Mouse (Mus musculus) urinary bladder, postnatal 36 days (tissue): ENCODE results near the gene Nbl1.

Source experiments
- DNase-seq, 2 experiments: peaks; one replicate each; pipeline ENCODE4 v3.0.0; 2022; ENCODE audit warnings: low spot score in 2 of 2, mixed read lengths in 1 of 2

Gene Nbl1

GRCm38 (mm10) chr4:139092356-139093195, at the start of gene Nbl1:
Nbl1 (minus strand) TSS chr4:139092993.
- peak; percentile 51 to 66 for DNase-seq

DNA sequence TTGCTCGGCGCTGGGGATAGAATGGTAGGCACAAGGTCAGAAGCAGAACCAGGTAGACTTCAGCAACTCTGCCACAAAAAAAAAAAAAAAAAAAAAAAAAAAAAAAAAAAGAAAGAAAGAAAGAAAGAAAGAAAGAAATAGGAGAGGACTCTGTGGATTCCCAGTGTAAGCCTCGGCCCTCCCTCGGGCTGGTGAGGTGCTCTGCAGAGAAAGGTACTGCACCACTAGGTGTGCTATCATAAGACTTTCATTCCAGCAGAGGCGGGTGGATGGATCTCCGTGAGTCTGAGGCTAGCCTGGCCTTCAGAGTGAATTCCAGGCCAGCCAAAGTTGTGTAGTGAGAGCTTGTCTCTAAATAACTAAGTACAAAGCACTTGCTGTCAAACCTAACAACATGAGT, 49.0 kb upstream of the Nbl1 start:
- DNase-seq, result no peak

DNA sequence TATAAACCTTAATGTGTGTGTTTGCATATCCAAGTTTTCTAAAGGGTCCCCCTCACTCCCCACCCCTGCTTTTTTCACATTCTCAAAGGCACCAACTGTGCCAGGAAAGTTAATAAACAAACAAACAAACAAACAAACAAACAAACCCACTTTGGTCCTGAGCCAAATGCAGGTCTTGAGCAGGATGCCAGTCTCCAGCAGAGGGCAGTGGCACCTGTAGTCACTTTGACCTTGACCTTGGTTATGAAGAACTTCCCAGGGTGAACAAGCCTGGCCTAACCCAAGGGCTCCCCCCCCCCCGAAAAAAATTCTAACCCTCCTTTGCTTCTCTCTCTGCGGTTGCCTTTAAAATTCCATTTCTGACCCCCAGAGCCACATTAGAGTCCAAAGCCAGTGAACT, 47.5 kb upstream of the Nbl1 start:
- DNase-seq, result no peak

DNA sequence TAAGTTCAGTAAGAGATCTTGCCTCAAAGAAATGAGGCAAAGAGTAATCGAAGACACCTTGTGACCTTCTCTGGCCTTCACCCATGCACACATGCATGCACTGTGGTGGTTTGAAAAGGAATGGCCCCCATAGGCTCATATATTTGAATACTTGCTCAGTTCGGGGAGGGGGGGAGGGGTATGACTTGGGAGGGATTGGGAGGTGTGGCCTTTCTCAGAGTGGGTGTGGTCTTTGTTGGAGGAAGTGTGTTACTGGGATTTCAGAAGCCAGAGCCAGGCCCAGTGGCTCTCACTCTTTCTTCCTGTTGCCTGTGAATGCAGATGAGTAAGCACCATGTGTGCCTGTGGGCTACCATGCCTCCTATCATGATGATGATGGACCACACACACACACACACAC, 43.2 kb upstream of the Nbl1 start:
- DNase-seq, result no peak

- DNase-seq, result no peak
Measured at GRCm38 (mm10) chr4:139133109-139133508, 40.3 kb upstream of the Nbl1 start.

DNA sequence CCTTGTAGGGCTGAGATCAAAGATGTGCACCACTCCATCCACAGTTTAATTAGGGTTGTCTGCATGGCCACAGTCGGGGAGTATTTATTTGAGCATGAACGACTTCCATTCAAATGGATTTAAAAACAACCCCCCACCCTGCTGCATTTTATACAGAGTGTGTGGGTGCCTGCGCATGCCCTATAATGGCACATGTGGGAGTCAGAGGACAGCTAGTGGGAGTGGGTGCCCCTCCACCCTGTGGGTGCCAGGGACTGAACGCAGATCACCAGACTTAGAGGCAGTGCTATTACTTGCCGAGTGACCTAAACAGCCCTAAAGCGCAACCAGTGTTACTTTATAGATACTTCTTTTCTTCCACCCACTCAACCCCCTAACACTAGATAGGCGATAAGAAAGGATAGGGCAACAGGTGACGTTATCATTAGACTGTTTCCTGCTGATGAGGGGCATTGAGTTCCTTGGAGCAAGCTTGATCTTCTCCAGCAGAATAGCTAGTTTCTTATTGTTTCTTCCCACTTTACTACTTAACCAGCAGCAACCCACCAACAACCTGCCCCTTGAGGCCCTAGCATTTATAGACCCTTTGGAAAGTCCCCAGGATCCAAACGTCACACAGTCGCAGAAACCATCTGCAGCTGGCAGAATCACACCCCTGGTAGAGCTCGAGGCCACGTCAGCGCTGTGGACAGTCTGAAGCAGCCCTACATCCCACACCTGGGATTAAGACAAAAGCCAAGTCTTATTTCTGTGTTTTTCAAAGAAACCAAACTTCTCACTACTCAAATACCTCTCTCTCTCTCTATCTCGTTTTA, 39.3 kb upstream of the Nbl1 start:
- DNase-seq, result no peak

GRCm38 (mm10) chr4:139130701-139131549, 38.1 kb upstream of the Nbl1 start, which contains the start of gene Minos1:
Minos1 (minus strand) TSS chr4:139131113.
- peak; percentile 94 to 97 for DNase-seq

- peak in 1 of 2 experiments; percentile 29 for DNase-seq
Measured at GRCm38 (mm10) chr4:139129806-139130700, 37.3 kb upstream of the Nbl1 start.

DNA sequence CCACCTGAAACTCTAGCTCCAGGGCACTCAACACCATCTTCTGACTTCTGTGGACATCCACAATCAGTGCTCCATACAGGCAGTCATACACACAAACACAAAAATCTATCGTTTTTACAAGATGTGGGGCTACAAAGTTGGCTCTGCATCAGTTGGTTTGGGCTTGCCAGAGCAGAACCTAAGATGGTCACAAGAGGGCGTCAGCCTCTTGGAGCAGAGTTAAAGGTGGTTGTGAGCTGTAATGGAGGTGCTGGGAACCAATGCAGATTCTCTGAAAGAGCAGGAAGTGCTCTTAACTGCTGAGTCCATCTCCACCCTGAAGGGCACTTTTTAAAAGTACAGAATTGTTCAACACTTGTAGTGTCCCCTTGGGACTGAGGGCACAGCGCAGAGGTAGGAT, 33.7 kb upstream of the Nbl1 start:
- DNase-seq, result no peak

DNA sequence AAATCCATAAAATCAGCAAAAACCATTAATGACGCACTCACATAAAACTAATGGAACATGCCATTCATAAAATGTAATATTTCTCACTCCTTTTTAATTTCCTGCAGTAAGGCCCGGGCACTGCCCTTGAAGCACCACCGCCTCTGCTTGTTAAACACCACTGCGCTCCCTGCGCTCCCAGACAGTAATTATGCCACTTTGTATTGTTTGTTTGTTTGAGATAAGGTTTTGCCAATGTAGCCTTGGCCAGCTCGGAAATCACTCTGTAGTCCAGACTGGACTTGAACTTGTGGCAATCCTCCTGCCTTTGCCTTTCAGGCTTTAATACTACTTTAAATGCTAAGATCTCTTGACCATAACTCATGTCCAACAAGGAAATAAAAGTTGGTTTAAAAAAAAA, 32.1 kb upstream of the Nbl1 start:
- DNase-seq, result no peak

- no peak for DNase-seq
Measured at GRCm38 (mm10) chr4:139122557-139122956, 29.8 kb upstream of the Nbl1 start.

- no peak for DNase-seq
Measured at GRCm38 (mm10) chr4:139120998-139121397, 28.2 kb upstream of the Nbl1 start.

DNA sequence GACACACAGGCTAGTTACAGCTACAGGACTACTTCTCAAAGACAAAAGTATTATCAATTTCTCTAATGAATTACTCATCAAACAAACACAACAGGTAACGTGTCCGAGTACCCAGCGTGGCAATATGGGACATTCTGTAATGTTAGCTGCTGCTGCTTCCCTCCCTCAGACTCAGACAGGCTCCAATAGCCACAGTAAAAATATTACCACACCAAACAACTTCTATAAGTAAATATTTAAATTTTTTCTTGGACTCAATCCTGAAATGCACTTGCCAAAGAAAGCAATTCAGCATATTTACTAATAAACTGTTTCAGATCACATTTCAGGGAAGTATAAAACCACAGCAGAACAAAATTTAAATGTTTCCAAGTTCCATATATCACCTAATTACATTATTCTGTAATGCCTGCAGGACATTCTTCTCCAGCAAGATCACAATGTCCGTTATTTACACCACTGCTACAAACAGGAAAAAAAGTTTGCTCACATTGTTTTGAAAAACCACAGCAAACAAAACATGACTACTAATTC, 27.6 kb upstream of the Nbl1 start:
- no peak for DNase-seq

DNA sequence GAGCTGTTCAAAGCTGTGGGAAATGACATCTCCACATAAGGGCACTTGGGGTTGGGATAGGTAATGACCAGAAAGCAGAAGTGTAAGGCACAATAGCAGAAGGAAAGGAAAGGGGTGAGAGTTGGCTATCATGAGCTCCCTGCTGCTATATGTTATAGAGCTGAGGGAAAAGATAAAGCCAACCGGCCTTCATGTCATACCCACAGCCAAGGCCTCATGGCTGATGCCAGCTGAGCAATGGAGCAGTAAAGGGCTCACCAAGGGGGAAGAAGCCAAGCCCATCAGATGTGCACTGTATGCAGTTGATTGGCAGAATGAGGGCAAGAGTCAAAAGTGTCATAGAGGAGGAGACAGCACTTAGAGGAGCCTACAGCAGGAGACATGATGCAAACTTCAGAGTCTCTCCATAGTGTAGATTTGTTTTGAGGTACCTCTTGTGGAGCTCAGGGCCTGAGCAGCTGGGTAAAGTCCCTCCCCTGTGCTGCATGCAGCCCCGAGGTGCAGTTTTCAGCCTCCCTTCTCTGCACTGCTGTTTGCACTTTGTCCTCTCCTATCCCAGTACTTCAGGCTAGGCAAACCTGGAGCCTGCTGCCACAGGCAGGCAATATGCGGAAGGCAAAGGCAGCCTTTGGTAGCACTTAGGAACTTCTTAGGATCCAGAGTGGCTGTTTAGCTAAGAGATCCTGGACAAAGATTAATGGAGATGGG, 23.7 kb upstream of the Nbl1 start:
- no peak for DNase-seq

DNA sequence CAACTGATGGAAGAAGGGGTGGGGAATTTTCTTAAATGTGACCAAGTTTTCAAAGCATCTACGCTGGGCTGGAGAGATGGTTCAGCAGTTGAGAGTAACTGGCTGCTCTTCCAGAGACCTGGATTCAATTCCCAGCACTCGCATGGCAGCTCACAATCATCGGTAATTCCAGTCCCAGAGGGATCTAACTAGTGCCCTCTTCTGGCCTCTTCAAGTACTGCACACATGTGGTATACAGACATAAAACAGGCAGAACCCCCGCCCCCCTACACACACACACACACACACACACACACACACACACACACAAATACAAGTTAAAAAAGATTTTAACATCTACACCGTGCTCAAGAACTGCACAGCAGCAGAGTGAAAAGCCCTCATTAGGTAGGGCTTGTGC, 22.9 kb upstream of the Nbl1 start:
- no peak for DNase-seq

DNA sequence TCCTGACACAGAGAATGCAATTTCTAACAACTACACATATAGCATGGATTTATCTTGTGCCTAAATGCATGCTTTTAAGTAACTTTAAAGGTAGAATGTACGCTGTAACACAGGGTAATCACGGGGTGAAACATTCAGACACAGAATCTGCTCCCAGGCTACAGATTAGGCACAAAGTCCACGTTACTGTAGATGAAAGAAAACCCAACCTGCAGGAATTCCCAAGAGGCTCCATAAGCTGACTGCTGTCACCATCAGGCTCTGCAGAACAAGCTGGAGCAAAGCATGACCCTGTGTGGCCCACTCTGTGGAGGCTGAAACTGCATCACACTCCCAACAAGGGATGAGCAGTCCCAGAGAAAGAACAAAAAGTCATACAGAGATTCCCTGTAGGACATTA, 19.7 kb upstream of the Nbl1 start:
- DNase-seq, result no peak

- no peak for DNase-seq
Measured at GRCm38 (mm10) chr4:139111421-139111820, 18.6 kb upstream of the Nbl1 start.

DNA sequence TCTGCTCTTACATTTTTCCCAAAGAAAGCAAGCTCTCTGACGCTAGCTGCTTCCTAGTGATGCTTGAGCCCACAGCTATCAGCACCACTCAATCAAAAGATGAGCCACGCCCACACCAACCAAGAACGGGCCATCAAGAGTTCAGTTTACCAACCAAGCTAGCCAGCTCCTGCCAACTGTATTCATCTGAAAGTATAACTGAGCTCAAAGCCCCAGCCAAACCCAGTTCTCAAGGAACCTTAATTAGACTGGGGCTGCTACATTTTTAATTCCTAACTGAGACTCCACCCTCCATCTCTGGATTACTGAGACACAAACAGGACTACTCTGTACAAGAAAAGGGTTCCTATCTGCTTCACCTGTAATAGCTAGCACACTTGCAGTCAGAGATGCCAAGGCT, 18.1 kb upstream of the Nbl1 start:
- no peak for DNase-seq

DNA sequence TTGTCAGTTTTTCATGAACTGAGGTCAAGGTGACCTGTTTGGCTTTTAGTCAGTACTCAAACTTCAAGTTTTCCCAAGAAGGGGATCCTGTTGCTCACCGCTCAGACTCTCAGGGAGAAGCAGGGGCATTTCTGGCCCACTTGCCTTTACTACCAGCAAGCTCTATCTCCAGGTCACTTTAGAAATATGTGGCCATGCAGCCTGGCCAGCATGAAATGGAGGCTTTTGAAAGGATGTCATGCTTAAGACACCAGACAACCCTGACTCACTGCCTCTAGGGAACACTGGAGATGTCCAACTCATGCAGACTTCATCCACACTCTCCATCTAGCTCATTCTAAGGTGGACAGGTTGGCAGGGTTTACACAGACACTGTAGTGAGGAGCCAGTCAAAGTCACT, 12.7 kb upstream of the Nbl1 start:
- no peak for DNase-seq

DNA sequence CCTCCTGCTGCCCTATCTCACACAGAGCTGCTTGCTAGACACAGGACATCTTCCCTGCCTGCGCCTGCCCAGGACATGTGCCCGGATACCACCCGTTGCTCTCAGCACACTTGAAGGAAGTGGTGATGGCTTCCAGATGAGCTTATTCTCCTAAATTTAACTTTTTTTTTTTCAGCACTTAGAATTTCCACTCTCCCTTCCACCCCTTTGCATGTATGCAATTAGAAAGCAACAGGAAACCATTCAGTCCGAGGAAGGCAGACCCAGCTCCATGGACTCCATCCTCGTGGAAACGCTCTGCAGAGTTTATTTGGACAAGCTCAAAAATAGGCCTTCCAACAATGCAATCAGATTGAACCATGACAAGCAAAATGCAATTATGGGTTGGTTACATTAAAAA, 8.8 kb upstream of the Nbl1 start:
- no peak for DNase-seq
